Mouse (Mus musculus) MEL (cell line): ENCODE results near the gene Prep.

Source experiments
- BHLHE40 ChIP-seq: IDR thresholded peaks from 2 replicates; pipeline ENCODE4 v1.6.1; 2012; ENCODE audit warnings: low read depth, mild to moderate bottlenecking, inconsistent platforms, low read length, improper control_type of control experiment, borderline replicate concordance
- CTCF ChIP-seq, 3 experiments: IDR thresholded peaks in 2 of 3; conservative IDR thresholded peaks in 1 of 3; 2 replicates each; pipeline ENCODE4 v1.5.1; 2011 to 2012; ENCODE audit warnings: low read length in 3 of 3, low read depth in 2 of 3, mild to moderate bottlenecking in 2 of 3, improper control_type of control experiment in 1 of 3, inconsistent platforms in 1 of 3, mixed read lengths in 1 of 3, moderate library complexity in 1 of 3; ENCODE audit not compliant: control insufficient read depth in 1 of 3, insufficient read depth in 1 of 3, poor library complexity in 1 of 3, severe bottlenecking in 1 of 3
- E2F4 ChIP-seq: IDR thresholded peaks from 2 replicates; pipeline ENCODE4 v1.6.1; 2011; ENCODE audit warnings: low read depth, low read length, improper control_type of control experiment, borderline replicate concordance
- ELF1 ChIP-seq: IDR thresholded peaks from 2 replicates; pipeline ENCODE4 v1.6.1; 2014; ENCODE audit warnings: low read depth, mild to moderate bottlenecking, inconsistent platforms, low read length, improper control_type of control experiment, moderate library complexity
- MYB ChIP-seq: IDR thresholded peaks from 2 replicates; pipeline ENCODE4 v1.6.1; 2011; ENCODE audit warnings: mild to moderate bottlenecking, low read depth, low read length, improper control_type of control experiment
- MYC ChIP-seq: IDR thresholded peaks from 2 replicates; pipeline ENCODE4 v1.6.1; 2011; ENCODE audit warnings: low read depth, mild to moderate bottlenecking, low read length, improper control_type of control experiment, moderate library complexity
- NELFE ChIP-seq: IDR thresholded peaks from 2 replicates; pipeline ENCODE4 v1.6.1; 2011; ENCODE audit warnings: low read depth, low read length, improper control_type of control experiment
- POLR2AphosphoS2 ChIP-seq: IDR thresholded peaks from 2 replicates; pipeline ENCODE4 v1.6.1; 2011; ENCODE audit warnings: low read length, improper control_type of control experiment
- POLR2AphosphoS5 ChIP-seq: IDR thresholded peaks from 2 replicates; pipeline ENCODE4 v1.6.1; 2012; ENCODE audit warnings: low read depth, borderline replicate concordance, mild to moderate bottlenecking, inconsistent platforms, low read length, moderate library complexity, mixed read lengths
- RAD21 ChIP-seq: IDR thresholded peaks from 2 replicates; pipeline ENCODE4 v1.6.1; 2011; ENCODE audit warnings: mild to moderate bottlenecking, low read depth, low read length, improper control_type of control experiment
- TBP ChIP-seq: IDR thresholded peaks from 2 replicates; pipeline ENCODE4 v1.8.0; 2011; ENCODE audit warnings: low read depth, low read length, improper control_type of control experiment
- ZMIZ1 ChIP-seq: IDR thresholded peaks from 2 replicates; pipeline ENCODE4 v1.6.1; 2012; ENCODE audit warnings: low read depth, mild to moderate bottlenecking, inconsistent platforms, low read length, improper control_type of control experiment, moderate library complexity
- ZNF384 ChIP-seq: IDR thresholded peaks from 2 replicates; pipeline ENCODE4 v1.6.1; 2012; ENCODE audit warnings: low read depth, mild to moderate bottlenecking, inconsistent platforms, low read length, improper control_type of control experiment

GRCm38 (mm10) chr10:45075491-45076051 is 8.6 kb downstream of the Prep start:
- no peak for TF ChIP-seq POLR2AphosphoS5
- no peak for TF ChIP-seq MYB
- no peak for TF ChIP-seq ZNF384
- no peak for TF ChIP-seq POLR2AphosphoS2
- TF ChIP-seq ZMIZ1 = no peak
- TF ChIP-seq RAD21 = no peak
- TF ChIP-seq NELFE = no peak
- TF ChIP-seq CTCF (IDR thresholded peaks at IDR 0.05 in 2 of 3, conservative IDR thresholded peaks at IDR 0.05 in 1 of 3; ENCODE audit: control insufficient read depth in 1 of 3, insufficient read depth in 1 of 3, low read depth in 2 of 3, low read length in 3 of 3, poor library complexity in 1 of 3, severe bottlenecking in 1 of 3) = no peak
- no peak for TF ChIP-seq BHLHE40
- no peak for TF ChIP-seq ELF1
- TF ChIP-seq MYC = no peak
- no peak for TF ChIP-seq TBP
- TF ChIP-seq E2F4 = no peak
